Mouse (Mus musculus) liver, embryonic 12.5 days (tissue): ENCODE data around the gene Frg2f1. TPM values are rescaled to one million over a fixed set of nuclear protein-coding genes. Genes with fewer than 3 reads are reported as not detected.
"Not testable (repeated sequence)": the region's sequence is repeated elsewhere in the genome, so short reads cannot be mapped to it uniquely, and the experiment has no call there.

Experiments
- ATAC-seq: fragments of 200-750 bp; cut with Nextera tagmentation; 2 replicates; pipeline ENCODE4 v1.8.0; 2017; ENCODE audit warnings: moderate number of reproducible peaks, mild to moderate bottlenecking, moderate library complexity
- H3K27ac ChIP-seq: fragments of 300-500 bp; sonication (generic); 2 replicates; pipeline ENCODE4 v1.5.1; 2016; ENCODE audit warnings: mild to moderate bottlenecking
- H3K27me3 ChIP-seq: fragments of 300-500 bp; sonication (generic); replicated peaks from 2 replicates; pipeline ENCODE4 v1.6.1; 2016; ENCODE audit warnings: mild to moderate bottlenecking, moderate library complexity
- H3K36me3 ChIP-seq: fragments of 300-500 bp; sonication (generic); 2 replicates; pipeline ENCODE4 v1.6.1; 2016; ENCODE audit warnings: mild to moderate bottlenecking, moderate library complexity
- H3K4me1 ChIP-seq: fragments of 300-500 bp; sonication (generic); 2 replicates; pipeline ENCODE4 v1.6.1; 2016
- H3K4me2 ChIP-seq: fragments of 300-500 bp; sonication (generic); 2 replicates; pipeline ENCODE4 v1.6.1; 2016; ENCODE audit warnings: mild to moderate bottlenecking, moderate library complexity
- H3K4me3 ChIP-seq: fragments of 300-500 bp; sonication (generic); 2 replicates; pipeline ENCODE4 v1.5.1; 2016; ENCODE audit warnings: mild to moderate bottlenecking, moderate library complexity
- H3K9ac ChIP-seq: fragments of 300-500 bp; sonication (generic); 2 replicates; pipeline ENCODE4 v1.6.1; 2016; ENCODE audit warnings: mild to moderate bottlenecking, moderate library complexity
- H3K9me3 ChIP-seq: fragments of 300-500 bp; sonication (generic); replicated peaks from 2 replicates; pipeline ENCODE4 v1.6.1; 2016; ENCODE audit warnings: mild to moderate bottlenecking, moderate library complexity
- WGBS: fragments of 180-500 bp; shearing (Covaris S2); methylation state at CpG from one replicate; pipeline ENCODE4 v1.1.7; 2016; ENCODE audit not compliant: insufficient replicate concordance; 5-methylcytosine and 5-hydroxymethylcytosine counted together
- polyA plus RNA-seq: library from polyadenylated mRNA; unstranded; fragments of >200 nt; fragmentation: Nextera tagmentation; extraction: Ambion mirVana; gene quantifications from 2 replicates; pipeline ENCODE4 v1.2.1, GENCODE M21; 2016

Gene Frg2f1
- polyA plus RNA-seq, 1 experiment from 2014 or later, result 1.1 TPM

DNA sequence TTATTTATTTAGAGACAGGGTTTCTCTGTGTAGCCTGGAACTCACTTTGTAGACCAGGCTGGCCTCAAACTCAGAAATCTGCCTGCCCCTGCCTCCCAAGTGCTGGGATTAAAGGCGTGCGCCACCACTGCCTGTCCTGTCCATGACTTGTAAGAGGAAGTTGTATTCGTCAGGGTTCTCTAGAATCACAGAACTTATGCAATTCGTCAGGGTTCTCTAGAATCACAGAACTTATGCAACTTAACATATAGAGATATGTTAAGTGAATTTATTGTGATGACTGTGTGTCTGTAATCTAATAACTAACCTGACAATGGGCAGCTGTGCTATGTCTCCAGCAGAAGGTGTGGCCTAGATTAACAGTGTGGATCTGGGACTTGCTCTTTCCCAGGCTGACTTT is 2.7 kb downstream of the Frg2f1 start, which contains the start of gene Foxj3:
TSS of gene Foxj3 (plus strand) at position 390 of the 400 bp plus-strand sequence.
- 52% methylated on average over 4 of the region's 4 CpGs for WGBS

GRCm38 (mm10) chr4:119535103-119535502 is 4.2 kb downstream of the Frg2f1 start:
- WGBS, result 53% methylated on average over 4 of the region's 4 CpGs
- no peaks in the 10 kb centered on the region for H3K9me3 ChIP-seq
- no peak overlapping the region for H3K4me3 ChIP-seq
- H3K36me3 ChIP-seq, result no peaks in the 10 kb centered on the region
- H3K9ac ChIP-seq, result no peak overlapping the region
- ATAC-seq, result no peak
- H3K4me2 ChIP-seq, result no peak overlapping the region
- no peak overlapping the region for H3K27ac ChIP-seq
- H3K4me1 ChIP-seq, result peaks cover 9% of the 10 kb centered on the region
- H3K27me3 ChIP-seq, result no peaks in the 10 kb centered on the region

More for the DNA sequence above, 2.7 kb downstream of the Frg2f1 start, which contains the start of gene Foxj3:
- not testable (repeated sequence) for H3K27me3 ChIP-seq, H3K27ac ChIP-seq, H3K4me2 ChIP-seq, H3K9ac ChIP-seq, H3K36me3 ChIP-seq, ATAC-seq, H3K4me3 ChIP-seq, H3K9me3 ChIP-seq
- H3K4me1 ChIP-seq, result peaks cover 22% of the 10 kb centered on the region

DNA sequence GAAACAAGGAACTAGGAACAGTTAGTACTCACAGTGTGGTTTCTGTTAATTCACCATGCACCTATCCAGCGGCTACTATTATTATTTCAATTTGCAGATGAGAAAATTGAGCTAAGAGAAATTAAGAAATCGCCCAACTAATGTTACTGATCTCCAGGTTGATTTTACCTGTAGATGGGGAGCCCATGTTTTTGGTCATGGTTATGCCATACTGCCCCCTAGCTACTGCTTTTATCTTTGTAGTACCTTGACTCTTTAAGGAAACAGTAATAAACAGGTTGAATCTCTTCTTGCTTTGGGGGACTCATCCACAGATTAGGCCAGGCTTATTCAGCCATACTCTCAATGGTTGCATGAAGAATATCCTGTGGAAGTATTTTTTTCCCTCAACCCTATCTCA is 7.5 kb downstream of the Frg2f1 start:
- Histone ChIP-seq H3K4me2 (no peak overlapping the region), H3K4me3 (no peak overlapping the region), H3K36me3 (no peaks in the 10 kb centered on the region), H3K27me3 (no peaks in the 10 kb centered on the region), H3K9me3 (no peaks in the 10 kb centered on the region), H3K4me1 (no peaks in the 10 kb centered on the region), H3K27ac (no peak overlapping the region), H3K9ac (no peak overlapping the region)
- ATAC-seq, result no peak
- 52% methylated on average over 2 of the region's 2 CpGs for WGBS

DNA sequence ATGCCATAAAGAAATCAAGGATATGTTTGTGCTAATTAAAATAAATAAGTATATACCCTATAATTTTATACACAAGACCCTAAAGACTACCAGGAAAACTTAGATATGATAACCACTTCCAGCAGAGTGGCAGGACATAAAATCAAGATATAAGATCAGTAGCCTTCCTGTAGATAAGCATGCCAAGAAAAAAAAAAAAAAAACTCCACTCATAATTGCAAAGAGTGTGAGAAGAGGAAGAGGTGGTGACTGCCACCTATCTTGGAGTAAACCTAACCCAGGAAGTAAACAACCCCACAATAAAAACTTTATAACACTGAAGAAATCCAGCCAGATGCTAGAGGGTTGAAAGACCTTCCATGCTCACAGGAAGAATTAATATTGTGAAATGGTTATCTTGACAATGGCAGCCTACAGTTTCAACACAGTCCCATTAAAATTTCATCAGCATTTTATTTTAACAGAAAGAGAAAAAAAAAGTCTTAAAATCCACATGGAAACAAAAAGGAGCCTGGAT is 12.9 kb downstream of the Frg2f1 start:
- H3K27me3 ChIP-seq, result no peaks in the 10 kb centered on the region; the same call in 1 of the 2 replicates
- H3K9me3 ChIP-seq, result no peaks in the 10 kb centered on the region
- no peak overlapping the region for H3K4me3 ChIP-seq
- no peaks in the 10 kb centered on the region for H3K4me1 ChIP-seq
- ATAC-seq, result no peak
- no peak overlapping the region for H3K4me2 ChIP-seq
- H3K27ac ChIP-seq, result no peak overlapping the region
- H3K9ac ChIP-seq, result no peak overlapping the region
- no peaks in the 10 kb centered on the region for H3K36me3 ChIP-seq

DNA sequence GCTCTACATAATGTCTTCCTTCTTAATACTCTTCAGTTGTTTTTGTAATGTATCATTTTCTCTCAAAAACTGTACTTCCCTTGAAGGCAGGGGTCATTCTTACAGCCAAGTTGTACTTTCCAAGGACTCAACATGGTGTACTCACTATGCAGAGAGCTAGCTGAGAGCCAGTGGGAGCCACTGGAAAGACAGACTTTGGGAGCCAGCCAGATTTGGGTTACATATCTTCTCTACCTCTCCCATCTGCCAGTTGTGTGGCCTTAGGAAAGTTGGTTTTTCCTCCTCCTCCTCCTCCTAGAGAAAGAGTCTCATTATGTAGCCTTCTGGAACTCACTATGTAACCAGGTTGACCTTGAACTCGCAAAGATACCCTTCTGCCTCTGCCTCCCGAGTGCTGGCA is 14.9 kb downstream of the Frg2f1 start:
- H3K27ac ChIP-seq, result no peak overlapping the region
- WGBS, result 64% methylated on average over 2 of the region's 2 CpGs
- H3K36me3 ChIP-seq, result no peaks in the 10 kb centered on the region
- no peak for ATAC-seq
- H3K9me3 ChIP-seq, result no peaks in the 10 kb centered on the region
- no peak overlapping the region for H3K4me2 ChIP-seq
- no peak overlapping the region for H3K9ac ChIP-seq
- H3K4me3 ChIP-seq, result no peak overlapping the region
- no peaks in the 10 kb centered on the region for H3K4me1 ChIP-seq
- no peaks in the 10 kb centered on the region; the same call in 1 of the 2 replicates for H3K27me3 ChIP-seq

DNA sequence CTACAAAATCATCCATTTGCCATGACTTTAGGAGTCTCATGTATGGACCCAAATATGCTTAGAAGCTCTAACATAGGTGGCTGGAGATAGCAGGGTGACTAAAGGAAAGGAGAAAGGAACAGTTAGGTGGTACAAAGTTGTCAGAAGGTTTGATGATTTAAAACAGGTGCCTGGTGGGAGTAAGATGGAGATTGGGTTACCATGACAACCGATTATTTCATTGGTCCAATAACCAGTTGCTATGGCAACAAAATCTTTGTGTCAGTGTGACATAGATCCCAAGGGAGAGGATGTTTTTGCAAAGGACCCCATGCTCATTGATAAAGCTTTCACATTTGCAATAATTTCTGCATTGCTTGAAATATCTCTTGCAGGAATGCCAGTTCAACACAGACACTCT is 15.3 kb downstream of the Frg2f1 start:
- WGBS, result 63% methylated on average over 1 of the region's 1 CpGs
- no peak for ATAC-seq
- no peak overlapping the region for H3K4me3 ChIP-seq

GRCm38 (mm10) chr4:119523575-119523974 is 15.8 kb downstream of the Frg2f1 start:
- Histone ChIP-seq H3K36me3 (no peaks in the 10 kb centered on the region), H3K9ac (no peak overlapping the region), H3K27me3 (no peaks in the 10 kb centered on the region; the same call in 1 of the 2 replicates), H3K4me2 (no peak overlapping the region), H3K4me3 (no peak overlapping the region), H3K9me3 (no peaks in the 10 kb centered on the region), H3K4me1 (no peaks in the 10 kb centered on the region), H3K27ac (no peak overlapping the region)
- WGBS, result 48% methylated on average over 4 of the region's 4 CpGs
- ATAC-seq, result no peak

More for the DNA sequence above, 15.3 kb downstream of the Frg2f1 start:
- Histone ChIP-seq H3K4me2 (no peak overlapping the region), H3K27ac (no peak overlapping the region), H3K27me3 (no peaks in the 10 kb centered on the region; the same call in 1 of the 2 replicates), H3K36me3 (no peaks in the 10 kb centered on the region), H3K9ac (no peak overlapping the region), H3K4me1 (no peaks in the 10 kb centered on the region), H3K9me3 (no peaks in the 10 kb centered on the region)

- WGBS, result 42% methylated on average over 3 of the region's 3 CpGs
These were observed 26.6 kb downstream of the Frg2f1 start for GRCm38 (mm10) chr4:119512731-119513141.

GRCm38 (mm10) chr4:119511591-119511990 is 27.7 kb downstream of the Frg2f1 start:
- Histone ChIP-seq H3K4me3 (no peak overlapping the region), H3K27ac (no peak overlapping the region), H3K9me3 (no peaks in the 10 kb centered on the region), H3K27me3 (0 out of 2 replicates have a peak, but pooled peaks cover 7% of the 10 kb centered on the region), H3K4me2 (no peak overlapping the region), H3K4me1 (no peaks in the 10 kb centered on the region), H3K9ac (no peak overlapping the region), H3K36me3 (no peaks in the 10 kb centered on the region)
- ATAC-seq, result no peak
- WGBS, result 50% methylated on average over 2 of the region's 2 CpGs

More at GRCm38 (mm10) chr4:119512731-119513141, 26.6 kb downstream of the Frg2f1 start:
- H3K27ac ChIP-seq, result no peak overlapping the region
- no peak overlapping the region for H3K4me3 ChIP-seq
- H3K27me3 ChIP-seq, result 0 out of 2 replicates have a peak, but pooled peaks cover 7% of the 10 kb centered on the region
- no peak overlapping the region for H3K4me2 ChIP-seq
- no peak overlapping the region for H3K9ac ChIP-seq
- no peaks in the 10 kb centered on the region for H3K36me3 ChIP-seq
- H3K4me1 ChIP-seq, result no peaks in the 10 kb centered on the region
- no peak for ATAC-seq
- H3K9me3 ChIP-seq, result no peaks in the 10 kb centered on the region

- Histone ChIP-seq H3K36me3 (no peaks in the 10 kb centered on the region), H3K4me3 (no peak overlapping the region), H3K27me3 (peaks cover 23% of the 10 kb centered on the region), H3K4me1 (no peaks in the 10 kb centered on the region), H3K9ac (no peak overlapping the region), H3K9me3 (no peaks in the 10 kb centered on the region), H3K27ac (no peak overlapping the region), H3K4me2 (no peak overlapping the region)
- no peak for ATAC-seq
- WGBS, result 52% methylated on average over 5 of the region's 5 CpGs
These were observed 40.9 kb downstream of the Frg2f1 start for GRCm38 (mm10) chr4:119498319-119498848.

GRCm38 (mm10) chr4:119492933-119493327 is 46.4 kb downstream of the Frg2f1 start:
- ATAC-seq, result no peak
- Histone ChIP-seq H3K36me3 (no peaks in the 10 kb centered on the region), H3K27ac (no peak overlapping the region), H3K4me2 (peak overlapping the region; percentile 76), H3K9me3 (no peaks in the 10 kb centered on the region), H3K9ac (no peak overlapping the region), H3K4me1 (peaks cover 5% of the 10 kb centered on the region; the same call in 1 of the 2 replicates), H3K27me3 (peaks cover 57% of the 10 kb centered on the region), H3K4me3 (peak overlapping the region; percentile 54; the same call in 1 of the 2 replicates)
- 28% methylated on average over 10 of the region's 10 CpGs for WGBS

- under 1% methylated on average over 60 of the region's 77 CpGs for WGBS
- Histone ChIP-seq H3K27ac (no peak within 1 kb of the TSS), H3K9ac (peak within 1 kb of the TSS; percentile 31; the same call in 1 of the 2 replicates), H3K4me1 (peaks cover 5% of the 10 kb centered on the region; the same call in 1 of the 2 replicates), H3K4me2 (peak within 1 kb of the TSS; percentile 76), H3K27me3 (peaks cover 57% of the 10 kb centered on the region), H3K4me3 (peak within 1 kb of the TSS; percentile 54), H3K9me3 (no peaks in the 10 kb centered on the region), H3K36me3 (no peaks in the 10 kb centered on the region)
- peak; percentile 62; the same call in 1 of the 2 replicates for ATAC-seq
These were observed 46.9 kb downstream of the Frg2f1 start, which contains the start of gene Rimkla for GRCm38 (mm10) chr4:119492291-119492932. TSS of gene Rimkla (minus strand) at chr4:119492628.
